Mouse (Mus musculus) brain, embryonic 14.5 days (tissue): Measurements from ENCODE around the gene Exosc7.

ENCODE experiments used
- CTCF ChIP-seq: fragments of 200-500 bp; IDR thresholded peaks from 2 replicates; pipeline ENCODE4 v1.5.1; 2012; ENCODE audit warnings: inconsistent platforms, mild to moderate bottlenecking, moderate library complexity, borderline replicate concordance; ENCODE audit not compliant: insufficient read depth, insufficient read length; ENCODE audit errors: extremely low read depth
- POLR2A ChIP-seq: fragments of 200-500 bp; IDR thresholded peaks from 2 replicates; pipeline ENCODE4 v1.6.1; 2012; ENCODE audit warnings: mild to moderate bottlenecking, inconsistent platforms, borderline replicate concordance; ENCODE audit not compliant: poor library complexity, insufficient read depth, insufficient read length, severe bottlenecking; ENCODE audit errors: extremely low read depth

DNA sequence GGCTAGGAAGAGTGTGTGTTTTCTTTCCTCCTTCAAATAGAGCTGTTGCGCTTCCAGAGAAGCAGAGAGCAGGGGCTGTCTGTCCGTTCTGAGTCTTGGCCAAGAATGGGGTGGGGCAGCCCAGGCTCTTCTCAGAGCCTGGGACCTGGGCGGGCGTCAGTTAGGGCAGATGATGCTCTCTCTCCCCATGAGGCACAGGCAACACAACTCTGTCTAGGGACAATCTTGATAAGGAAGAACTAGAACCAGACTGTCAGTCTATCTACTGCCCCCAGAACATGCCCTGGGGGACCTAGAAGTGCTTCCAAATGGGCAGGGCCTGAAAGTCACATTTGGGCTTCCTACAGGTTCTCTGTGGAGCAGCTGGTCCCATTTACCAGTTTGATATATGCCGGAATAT is 33.9 kb upstream of the Exosc7 start:
- TF ChIP-seq POLR2A (no peak), CTCF (no peak)
